Mouse (Mus musculus) gastrocnemius, postnatal 25 days (tissue): ENCODE measurements around the gene Eaf2. TPM values are rescaled to one million over a fixed set of nuclear protein-coding genes. Genes with fewer than 3 reads are reported as not detected.

Experiments used
- DNase-seq: peaks from one replicate; pipeline ENCODE4 v3.0.0; 2022
- long read RNA-seq, 2 experiments: library from polyadenylated mRNA; stranded (forward); transcript quantifications; one replicate each; pipeline ENCODE4 v2.0.0; 2021
- total RNA-seq, 2 experiments: library from RNA; stranded (reverse); gene quantifications; 1 replicate in 1 of 2; 2 replicates in 1 of 2; pipeline ENCODE4 v1.2.3; 2021

Gene Eaf2
- total RNA-seq: under 1 TPM in 1 of 2 experiments, not detected in 1; 0.19 TPM
- long read RNA-seq, experiment 1, partial matches to known transcripts: 0 of 2 reads
- long read RNA-seq, experiment 1, other reads (novel, unspliced or antisense): 2 of 2 reads
- long read RNA-seq, experiment 2, partial matches to known transcripts: 0 of 1 reads
- long read RNA-seq, experiment 2, other reads (novel, unspliced or antisense): 1 of 1 reads

- peak; percentile 96 for DNase-seq
Measured at GRCm38 (mm10) chr16:36874583-36875275, at the start of gene Eaf2, which contains the start of gene Golgb1. Gene Eaf2 (minus strand): TSS chr16:36875003. Gene Golgb1 (plus strand): TSS chr16:36875140.

- DNase-seq: no peak
Measured at GRCm38 (mm10) chr16:36924312-36924711, 49.5 kb upstream of the Eaf2 start.

GRCm38 (mm10) chr16:36921980-36922379 is 47.2 kb upstream of the Eaf2 start:
- no peak for DNase-seq

GRCm38 (mm10) chr16:36921067-36921613 is 46.3 kb upstream of the Eaf2 start:
- DNase-seq: no peak

- DNase-seq: no peak
Measured at GRCm38 (mm10) chr16:36920410-36920809, 45.6 kb upstream of the Eaf2 start.

- no peak for DNase-seq
Measured at GRCm38 (mm10) chr16:36918505-36918904, 43.7 kb upstream of the Eaf2 start.

GRCm38 (mm10) chr16:36914195-36914594 is 39.4 kb upstream of the Eaf2 start:
- DNase-seq: no peak

- no peak for DNase-seq
Measured at GRCm38 (mm10) chr16:36912311-36912710, 37.5 kb upstream of the Eaf2 start.

GRCm38 (mm10) chr16:36911909-36912308 is 37.1 kb upstream of the Eaf2 start:
- no peak for DNase-seq

- DNase-seq: no peak
Measured at GRCm38 (mm10) chr16:36903156-36903555, 28.4 kb upstream of the Eaf2 start.

GRCm38 (mm10) chr16:36896712-36897111 is 21.9 kb upstream of the Eaf2 start:
- no peak for DNase-seq

- no peak for DNase-seq
Measured at GRCm38 (mm10) chr16:36893317-36893716, 18.5 kb upstream of the Eaf2 start.

- DNase-seq: no peak
Measured at GRCm38 (mm10) chr16:36891415-36891814, 16.6 kb upstream of the Eaf2 start.

- no peak for DNase-seq
Measured at GRCm38 (mm10) chr16:36890559-36890958, 15.8 kb upstream of the Eaf2 start.

GRCm38 (mm10) chr16:36887546-36887945 is 12.7 kb upstream of the Eaf2 start:
- DNase-seq: no peak

GRCm38 (mm10) chr16:36885912-36886311 is 11.1 kb upstream of the Eaf2 start:
- DNase-seq: no peak

GRCm38 (mm10) chr16:36884881-36885280 is 10.1 kb upstream of the Eaf2 start:
- DNase-seq: no peak

- no peak for DNase-seq
Measured at GRCm38 (mm10) chr16:36882737-36883343, 8.0 kb upstream of the Eaf2 start.

GRCm38 (mm10) chr16:36877316-36877715 is 2.5 kb upstream of the Eaf2 start:
- DNase-seq: no peak

GRCm38 (mm10) chr16:36875276-36875851 is 561 bp upstream of the Eaf2 start:
- DNase-seq: no peak

GRCm38 (mm10) chr16:36869442-36869841 is 5.4 kb downstream of the Eaf2 start:
- DNase-seq: no peak

GRCm38 (mm10) chr16:36863585-36863984 is 11.2 kb downstream of the Eaf2 start:
- DNase-seq: no peak

- DNase-seq: no peak
Measured at GRCm38 (mm10) chr16:36851202-36851601, 23.6 kb downstream of the Eaf2 start.
